31 mouse cellular contexts compared by ENCODE assay signal in the genomic region with DNA sequence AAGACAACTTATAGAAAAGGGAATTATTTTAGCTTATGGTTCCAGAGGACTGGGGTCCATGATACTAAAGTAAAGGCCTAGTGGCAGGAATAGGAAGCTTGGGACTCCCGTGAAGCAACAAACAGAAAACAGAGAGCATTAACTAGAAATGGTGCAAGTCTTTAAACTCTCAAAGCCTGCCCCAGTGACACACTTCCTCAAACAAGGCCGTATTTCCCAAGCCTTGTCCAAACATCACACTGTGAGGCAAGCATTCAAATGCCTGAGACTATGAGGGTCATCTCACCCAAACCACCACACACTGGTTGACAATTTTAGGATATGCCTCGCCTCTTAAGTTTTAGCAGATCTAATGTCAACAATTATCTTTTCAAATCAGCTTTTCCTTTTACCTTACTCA.
DNase-seq lines count a peak whose midpoint lies in the region; ATAC-seq lines count a peak whose summit lies in the region.
"Had no signal": no experiment of that assay in that cellular context is flagged by ENCODE, and none has a peak within 500 bp of the region (broad histone marks: within the 10 kb centered on the region; RNA-seq: fewer than 3 reads in every experiment).

No protein-coding gene starts in this region.

- H3K27ac ChIP-seq in liver, embryonic 16.5 days (ENCODE audit: low read length): no peak overlapping the region
- H3K27ac ChIP-seq in liver, embryonic 11.5 days (ENCODE audit: low read depth, low read length): no peak overlapping the region
- H3K27ac ChIP-seq: embryonic facial prominence, embryonic 10.5 days; embryonic facial prominence, embryonic 13.5 days; forebrain, embryonic 12.5 days; forebrain, embryonic 15.5 days; heart, adult 2 months; heart, embryonic 10.5 days; heart, embryonic 13.5 days; hindbrain, embryonic 12.5 days; hindbrain, embryonic 15.5 days had no signal

- peak; percentile 43; the same call in 1 of the 2 replicates for ATAC-seq in liver, embryonic 16.5 days (ENCODE audit: low read depth)
- no peak for ATAC-seq in liver, embryonic 11.5 days (replicated peaks; ENCODE audit: low FRiP score)
- ATAC-seq in common myeloid progenitor, adult 5-6 weeks (replicated peaks; ENCODE audit: low read depth, poor library complexity, severe bottlenecking): peak; percentile 45; the same call in 1 of the 2 replicates
- peak; percentile 22 to 78; a peak in 2 of 4 replicates for ATAC-seq in hematopoietic stem cell, adult 5-6 weeks (replicated peaks in 1 of 2; ENCODE audit: insufficient read depth in 1 of 2, low FRiP score in 2 of 2, low TSS enrichment in 1 of 2, low read depth in 1 of 2, poor library complexity in 2 of 2, severe bottlenecking in 2 of 2)
- peak; percentile 74 for ATAC-seq in neutrophil, adult 5-6 weeks (ENCODE audit: extremely low read depth, insufficient number of reproducible peaks, low FRiP score, poor library complexity, severe bottlenecking)
- ATAC-seq: forebrain, embryonic 15.5 days; Patski had no signal

- no peaks in the 10 kb centered on the region for H3K4me1 ChIP-seq in liver, embryonic 16.5 days (ENCODE audit: control insufficient read depth, low read depth, low read length)
- no peaks in the 10 kb centered on the region for H3K4me1 ChIP-seq in liver, embryonic 11.5 days (replicated peaks; ENCODE audit: control insufficient read depth, insufficient read depth, low read length)
- H3K4me1 ChIP-seq: embryonic facial prominence, embryonic 10.5 days; embryonic facial prominence, embryonic 13.5 days; heart, embryonic 10.5 days; heart, embryonic 13.5 days; hindbrain, embryonic 12.5 days had no signal

- H3K27me3 ChIP-seq in liver, embryonic 16.5 days (ENCODE audit: control insufficient read depth, insufficient read depth, low read depth, low read length): no peaks in the 10 kb centered on the region
- H3K27me3 ChIP-seq in liver, embryonic 11.5 days (replicated peaks; ENCODE audit: control insufficient read depth, insufficient read depth, low read length): no peaks in the 10 kb centered on the region
- H3K27me3 ChIP-seq: CH12.LX; embryonic facial prominence, embryonic 13.5 days; heart, embryonic 13.5 days; Patski had no signal

- WGBS in liver, embryonic 16.5 days (ENCODE audit: insufficient replicate concordance): 39% methylated on average over 3 of the region's 3 CpGs
- WGBS in liver, embryonic 11.5 days: 59% methylated on average over 3 of the region's 3 CpGs

- no peak overlapping the region for H3K4me3 ChIP-seq in liver, embryonic 16.5 days (ENCODE audit: low read depth, low read length)
- H3K4me3 ChIP-seq in liver, embryonic 11.5 days (ENCODE audit: low read depth, low read length): no peak overlapping the region
- H3K4me3 ChIP-seq: embryonic facial prominence, embryonic 10.5 days; embryonic facial prominence, embryonic 13.5 days; erythroblast, embryonic 14.5 days; forebrain, embryonic 12.5 days; forebrain, embryonic 15.5 days; heart, adult 2 months; heart, embryonic 10.5 days; heart, embryonic 13.5 days; hindbrain, embryonic 12.5 days; hindbrain, embryonic 15.5 days had no signal

- H3K9ac ChIP-seq in liver, embryonic 16.5 days (ENCODE audit: low read depth, low read length): no peak overlapping the region
- H3K9ac ChIP-seq in liver, embryonic 11.5 days (ENCODE audit: low read depth, low read length): no peak overlapping the region
- H3K9ac ChIP-seq: embryonic facial prominence, embryonic 13.5 days; forebrain, embryonic 12.5 days; forebrain, embryonic 15.5 days; heart, embryonic 13.5 days; hindbrain, embryonic 12.5 days; hindbrain, embryonic 15.5 days had no signal

- H3K9me3 ChIP-seq in liver, embryonic 16.5 days (replicated peaks; ENCODE audit: control insufficient read depth, low read length): no peaks in the 10 kb centered on the region
- H3K9me3 ChIP-seq in liver, embryonic 11.5 days (ENCODE audit: control insufficient read depth, low read length): no peaks in the 10 kb centered on the region
- H3K9me3 ChIP-seq: embryonic facial prominence, embryonic 10.5 days; embryonic facial prominence, embryonic 13.5 days; forebrain, embryonic 12.5 days; forebrain, embryonic 15.5 days; G1E; heart, embryonic 10.5 days; heart, embryonic 13.5 days; hindbrain, embryonic 12.5 days; hindbrain, embryonic 15.5 days had no signal

- H3K4me2 ChIP-seq in liver, embryonic 16.5 days (ENCODE audit: low read depth, low read length): no peak overlapping the region
- no peak overlapping the region for H3K4me2 ChIP-seq in liver, embryonic 11.5 days
- H3K4me2 ChIP-seq: embryonic facial prominence, embryonic 13.5 days; forebrain, embryonic 12.5 days; forebrain, embryonic 15.5 days; heart, embryonic 13.5 days; hindbrain, embryonic 12.5 days; hindbrain, embryonic 15.5 days had no signal

- no peak for DNase-seq in liver, embryonic 11.5 days (ENCODE audit: low spot score)
- DNase-seq in c-Kit-positive CD71-positive TER-119-positive erythroid progenitor cells, embryonic 14.5 days (ENCODE audit: low spot score): no peak
- no peak for DNase-seq in adrenal gland, postnatal 4 days (ENCODE audit: low spot score in 2 of 2)
- DNase-seq: adrenal gland, adult 2 months; adrenal gland, postnatal 14 days; B cell, adult 2 months; cerebellum, adult 11 months; cerebellum, adult 2 months; cerebellum, adult 9-11 months; cerebellum, postnatal 25 days; embryo, embryonic 11 days; gastrocnemius, postnatal 25 days; heart, adult 2 months; heart, postnatal 14 days; heart, postnatal 4 days had no signal

- no peaks in the 10 kb centered on the region for H3K36me3 ChIP-seq in liver, embryonic 16.5 days (ENCODE audit: control insufficient read depth, insufficient read depth)
- no peaks in the 10 kb centered on the region for H3K36me3 ChIP-seq in liver, embryonic 11.5 days (ENCODE audit: control insufficient read depth, insufficient read depth, low read length)
- H3K36me3 ChIP-seq: embryonic facial prominence, embryonic 10.5 days; embryonic facial prominence, embryonic 13.5 days; forebrain, embryonic 12.5 days; forebrain, embryonic 15.5 days; G1E; heart, embryonic 10.5 days; heart, embryonic 13.5 days; hindbrain, embryonic 12.5 days; hindbrain, embryonic 15.5 days had no signal
